Mouse (Mus musculus): ENCODE data around the gene Myom1. TPM values are rescaled to one million over a fixed set of nuclear protein-coding genes. Genes with fewer than 3 reads are reported as not detected.

Myom1 gene
- polyA plus RNA-seq, 1 experiment: 13.4 TPM

GRCm38 (mm10) chr17:71014911-71015310 lies 12.5 kb downstream of the Myom1 start:
- DNase-seq (ENCODE audit: low read depth): no peak

GRCm38 (mm10) chr17:71017457-71017998 lies 15.1 kb downstream of the Myom1 start:
- DNase-seq (ENCODE audit: low read depth): no peak

- DNase-seq (ENCODE audit: low read depth): no peak
Measured at GRCm38 (mm10) chr17:71018151-71018550, 15.7 kb downstream of the Myom1 start.

- DNase-seq (ENCODE audit: low read depth): no peak
Measured at GRCm38 (mm10) chr17:71018616-71019308, 16.3 kb downstream of the Myom1 start.

GRCm38 (mm10) chr17:71019309-71019655 lies 16.8 kb downstream of the Myom1 start:
- no peak for DNase-seq (ENCODE audit: low read depth)

- no peak for DNase-seq (ENCODE audit: low read depth)
Measured at GRCm38 (mm10) chr17:71019860-71020259, 17.4 kb downstream of the Myom1 start.

- no peak for DNase-seq (ENCODE audit: low read depth)
Measured at GRCm38 (mm10) chr17:71022841-71023240, 20.4 kb downstream of the Myom1 start.

- DNase-seq (ENCODE audit: low read depth): no peak
Measured at GRCm38 (mm10) chr17:71024071-71024470, 21.6 kb downstream of the Myom1 start.

GRCm38 (mm10) chr17:71025922-71026321 lies 23.5 kb downstream of the Myom1 start:
- no peak for DNase-seq (ENCODE audit: low read depth)

GRCm38 (mm10) chr17:71027186-71027585 lies 24.8 kb downstream of the Myom1 start:
- DNase-seq (ENCODE audit: low read depth): no peak

- DNase-seq (ENCODE audit: low read depth): no peak
Measured at GRCm38 (mm10) chr17:71032719-71033118, 30.3 kb downstream of the Myom1 start.

GRCm38 (mm10) chr17:71034472-71034871 lies 32.0 kb downstream of the Myom1 start:
- DNase-seq (ENCODE audit: low read depth): no peak

GRCm38 (mm10) chr17:71037188-71037587 lies 34.8 kb downstream of the Myom1 start:
- DNase-seq (ENCODE audit: low read depth): no peak

GRCm38 (mm10) chr17:71038812-71039211 lies 36.4 kb downstream of the Myom1 start:
- DNase-seq (ENCODE audit: low read depth): no peak

- DNase-seq (ENCODE audit: low read depth): no peak
Measured at GRCm38 (mm10) chr17:71039851-71040581, 37.6 kb downstream of the Myom1 start.

GRCm38 (mm10) chr17:71040582-71040880 lies 38.1 kb downstream of the Myom1 start:
- DNase-seq (ENCODE audit: low read depth): no peak

- DNase-seq (ENCODE audit: low read depth): no peak
Measured at GRCm38 (mm10) chr17:71042645-71043044, 40.2 kb downstream of the Myom1 start.

- no peak for DNase-seq (ENCODE audit: low read depth)
Measured at GRCm38 (mm10) chr17:71045591-71045990, 43.2 kb downstream of the Myom1 start.

- DNase-seq (ENCODE audit: low read depth): no peak
Measured at GRCm38 (mm10) chr17:71046856-71047255, 44.4 kb downstream of the Myom1 start.

GRCm38 (mm10) chr17:71049292-71049691 lies 46.9 kb downstream of the Myom1 start:
- no peak for DNase-seq (ENCODE audit: low read depth)

- no peak for DNase-seq (ENCODE audit: low read depth)
Measured at GRCm38 (mm10) chr17:71053134-71053708, 50.8 kb downstream of the Myom1 start.

GRCm38 (mm10) chr17:71055203-71055894 lies 52.9 kb downstream of the Myom1 start:
- DNase-seq (ENCODE audit: low read depth): no peak

Measured in gonadal fat pad, adult 2 months (tissue).